In the genomic region with DNA sequence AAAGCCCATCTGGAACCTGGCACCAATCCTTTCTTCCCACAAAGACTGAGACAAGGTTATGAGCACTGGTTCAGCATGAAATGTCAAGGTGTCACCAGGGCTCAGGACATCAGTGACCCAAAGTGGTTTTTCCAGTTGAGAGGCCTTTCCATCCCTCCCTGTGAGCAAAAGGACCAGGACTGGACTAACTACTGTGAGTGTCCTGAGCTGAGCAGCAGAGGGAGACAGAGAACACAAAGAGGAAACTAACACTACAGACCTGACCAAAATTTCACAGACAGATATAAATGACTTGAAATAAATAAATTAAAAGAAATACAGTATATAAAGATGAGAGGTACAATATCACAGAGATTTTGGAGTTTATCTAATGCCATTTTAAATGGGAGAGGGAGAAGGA, we compare ENCODE assay signal across 17 mouse cellular contexts.
DNase-seq lines count a peak whose midpoint lies in the region; ATAC-seq lines count a peak whose summit lies in the region.
"Had no signal": no experiment of that assay in that cellular context is flagged by ENCODE, and none has a peak within 500 bp of the region (broad histone marks: within the 10 kb centered on the region; RNA-seq: fewer than 3 reads in every experiment).

No protein-coding gene starts in this region.

- H3K9me3 ChIP-seq in hindbrain, embryonic 10.5 days = peaks cover 4% of the 10 kb centered on the region; the same call in 1 of the 2 replicates
- peaks cover 1% of the 10 kb centered on the region for H3K9me3 ChIP-seq in hindbrain, embryonic 14.5 days (ENCODE audit: control insufficient read depth, low read length)
- no peaks in the 10 kb centered on the region; the same call in 1 of the 2 replicates for H3K9me3 ChIP-seq in midbrain, embryonic 11.5 days (ENCODE audit: control insufficient read depth, low read length)
- no peaks in the 10 kb centered on the region for H3K9me3 ChIP-seq in midbrain, embryonic 16.5 days (replicated peaks; ENCODE audit: control insufficient read depth, low read length, poor library complexity, severe bottlenecking)

- H3K4me1 ChIP-seq in hindbrain, embryonic 10.5 days (replicated peaks) = peaks cover 5% of the 10 kb centered on the region; the same call in 1 of the 2 replicates
- H3K4me1 ChIP-seq in hindbrain, embryonic 14.5 days (replicated peaks; ENCODE audit: control insufficient read depth, insufficient read depth, low read length) = no peaks in the 10 kb centered on the region
- peaks cover 4% of the 10 kb centered on the region; the same call in 1 of the 2 replicates for H3K4me1 ChIP-seq in midbrain, embryonic 11.5 days (ENCODE audit: control insufficient read depth, insufficient read depth, low read length)
- peaks cover 4% of the 10 kb centered on the region; the same call in 1 of the 2 replicates for H3K4me1 ChIP-seq in midbrain, embryonic 16.5 days (ENCODE audit: control insufficient read depth, insufficient read depth, low read length)
- H3K4me1 ChIP-seq: liver, embryonic 13.5 days; megakaryocyte, embryonic 14.5 days; neural tube, embryonic 13.5 days had no signal

- H3K36me3 ChIP-seq in hindbrain, embryonic 10.5 days = no peaks in the 10 kb centered on the region
- no peaks in the 10 kb centered on the region for H3K36me3 ChIP-seq in hindbrain, embryonic 14.5 days (replicated peaks; ENCODE audit: control insufficient read depth, insufficient read depth)
- H3K36me3 ChIP-seq in midbrain, embryonic 11.5 days (ENCODE audit: control insufficient read depth, insufficient read depth, low read length) = no peaks in the 10 kb centered on the region
- H3K36me3 ChIP-seq in midbrain, embryonic 16.5 days (ENCODE audit: control insufficient read depth, insufficient read depth, low read length) = no peaks in the 10 kb centered on the region
- H3K36me3 ChIP-seq: liver, embryonic 13.5 days; neural tube, embryonic 13.5 days had no signal

- no peaks in the 10 kb centered on the region for H3K27me3 ChIP-seq in hindbrain, embryonic 10.5 days (ENCODE audit: insufficient read depth, poor library complexity, severe bottlenecking)
- no peaks in the 10 kb centered on the region for H3K27me3 ChIP-seq in hindbrain, embryonic 14.5 days (ENCODE audit: control insufficient read depth, insufficient read depth, low read length)
- H3K27me3 ChIP-seq in midbrain, embryonic 11.5 days (ENCODE audit: control insufficient read depth, insufficient read depth, low read length) = no peaks in the 10 kb centered on the region
- no peaks in the 10 kb centered on the region for H3K27me3 ChIP-seq in midbrain, embryonic 16.5 days (ENCODE audit: control insufficient read depth, insufficient read depth, low read depth, low read length)
- H3K27me3 ChIP-seq: liver, embryonic 13.5 days; neural tube, embryonic 13.5 days had no signal

- peak; percentile 19 for DNase-seq in hindbrain, embryonic 10.5 days (ENCODE audit: low spot score)
- no peak for DNase-seq in hindbrain, embryonic 14.5 days (ENCODE audit: low spot score)
- DNase-seq in midbrain, embryonic 11.5 days (ENCODE audit: low spot score, missing footprints) = no peak
- peak; percentile 20 for DNase-seq in brain, adult 2 months (ENCODE audit: low read depth, low spot score)
- DNase-seq in retina, embryonic 14.5 days (ENCODE audit: low spot score) = peak; percentile 26
- no peak for DNase-seq in adrenal gland, adult 8-10 months
- DNase-seq: cerebellum, postnatal 25 days; kidney, postnatal 4 days; liver, embryonic 13.5 days; right cerebral cortex, postnatal 14 days; thymus, postnatal 4 days had no signal

- no peak for ATAC-seq in hindbrain, embryonic 14.5 days (ENCODE audit: low FRiP score)
- ATAC-seq in midbrain, embryonic 11.5 days (ENCODE audit: low FRiP score) = peak; percentile 65
- ATAC-seq in midbrain, embryonic 16.5 days = no peak
- ATAC-seq in erythroblast, adult 5-6 weeks (replicated peaks; ENCODE audit: low FRiP score, poor library complexity, severe bottlenecking) = no peak

- no peak overlapping the region for H3K9ac ChIP-seq in hindbrain, embryonic 14.5 days
- H3K9ac ChIP-seq in midbrain, embryonic 11.5 days (ENCODE audit: low read length) = no peak overlapping the region
- no peak overlapping the region for H3K9ac ChIP-seq in midbrain, embryonic 16.5 days (ENCODE audit: low read depth, low read length)
- H3K9ac ChIP-seq: liver, embryonic 13.5 days; neural tube, embryonic 13.5 days had no signal

- no peak overlapping the region for H3K27ac ChIP-seq in hindbrain, embryonic 10.5 days
- no peak overlapping the region for H3K27ac ChIP-seq in hindbrain, embryonic 14.5 days
- no peak overlapping the region for H3K27ac ChIP-seq in midbrain, embryonic 11.5 days (ENCODE audit: low read depth, low read length)
- no peak overlapping the region for H3K27ac ChIP-seq in midbrain, embryonic 16.5 days (ENCODE audit: low read length)
- H3K27ac ChIP-seq: liver, embryonic 13.5 days; neural tube, embryonic 13.5 days had no signal

- no peak overlapping the region for H3K4me2 ChIP-seq in hindbrain, embryonic 14.5 days (replicated peaks)
- H3K4me2 ChIP-seq in midbrain, embryonic 11.5 days = no peak overlapping the region
- no peak overlapping the region for H3K4me2 ChIP-seq in midbrain, embryonic 16.5 days (ENCODE audit: low read length)
- H3K4me2 ChIP-seq: heart, embryonic 11.5 days; liver, embryonic 13.5 days; neural tube, embryonic 13.5 days had no signal

- H3K4me3 ChIP-seq in hindbrain, embryonic 10.5 days = no peak overlapping the region
- H3K4me3 ChIP-seq in hindbrain, embryonic 14.5 days (replicated peaks; ENCODE audit: low read length) = no peak overlapping the region
- H3K4me3 ChIP-seq in midbrain, embryonic 11.5 days (ENCODE audit: low read depth, low read length) = no peak overlapping the region
- no peak overlapping the region for H3K4me3 ChIP-seq in midbrain, embryonic 16.5 days (ENCODE audit: low read depth, low read length)
- H3K4me3 ChIP-seq: erythroblast, embryonic 14.5 days; liver, embryonic 13.5 days; megakaryocyte, embryonic 14.5 days; neural tube, embryonic 13.5 days had no signal

Comparison
In these comparisons a context has a peak if more than half of its experiments do, and no peak if none do; other contexts are left out.
1. DNase-seq: peak in hindbrain, embryonic 10.5 days (single experiment), brain, adult 2 months (single experiment) and retina, embryonic 14.5 days (single experiment); none in hindbrain, embryonic 14.5 days (single experiment), midbrain, embryonic 11.5 days (single experiment) and adrenal gland, adult 8-10 months (single experiment).